Mouse (Mus musculus) neural tube, embryonic 11.5 days (tissue): ENCODE measurements around the gene Prkce. TPM values are rescaled to one million over a fixed set of nuclear protein-coding genes. Genes with fewer than 3 reads are reported as not detected.
A peak's percentile ranks its signal among the peaks of the same experiment; 100 is the strongest.

Experiments used
- ATAC-seq: fragments of 200-750 bp; cut with Nextera tagmentation; 2 replicates; pipeline ENCODE4 v1.8.0; 2017; ENCODE audit warnings: moderate number of reproducible peaks, mild to moderate bottlenecking, moderate TSS enrichment, moderate library complexity; ENCODE audit not compliant: insufficient read depth, low FRiP score, low TSS enrichment
- DNase-seq: peaks from one replicate; pipeline ENCODE4 v3.0.0-alpha.2; 2015; ENCODE audit warnings: low spot score
- H3K27ac ChIP-seq: fragments of 300-500 bp; sonication (generic); 2 replicates; pipeline ENCODE4 v1.5.1; 2014; ENCODE audit warnings: low read depth, mild to moderate bottlenecking, low read length
- H3K27me3 ChIP-seq: fragments of 300-500 bp; sonication (generic); 2 replicates; pipeline ENCODE4 v1.6.1; 2014; ENCODE audit warnings: mild to moderate bottlenecking, low read length, mixed read lengths; ENCODE audit not compliant: control insufficient read depth, insufficient read depth
- H3K36me3 ChIP-seq: fragments of 300-500 bp; sonication (generic); 2 replicates; pipeline ENCODE4 v1.6.1; 2014; ENCODE audit warnings: mild to moderate bottlenecking, low read length, moderate library complexity, mixed read lengths; ENCODE audit not compliant: control insufficient read depth, insufficient read depth
- H3K4me1 ChIP-seq: fragments of 300-500 bp; sonication (generic); 2 replicates; pipeline ENCODE4 v1.6.1; 2014; ENCODE audit warnings: low read length, mixed read lengths; ENCODE audit not compliant: control insufficient read depth, insufficient read depth
- H3K4me2 ChIP-seq: fragments of 300-500 bp; sonication (generic); 2 replicates; pipeline ENCODE4 v1.6.1; 2014; ENCODE audit warnings: low read depth, mild to moderate bottlenecking, moderate library complexity
- H3K4me3 ChIP-seq: fragments of 300-500 bp; sonication (generic); 2 replicates; pipeline ENCODE4 v1.5.1; 2014; ENCODE audit warnings: low read depth, low read length
- H3K9ac ChIP-seq: fragments of 300-500 bp; sonication (generic); 2 replicates; pipeline ENCODE4 v1.6.1; 2014; ENCODE audit warnings: mild to moderate bottlenecking, low read length
- H3K9me3 ChIP-seq: fragments of 300-500 bp; sonication (generic); 2 replicates; pipeline ENCODE4 v1.6.1; 2016; ENCODE audit warnings: low read length; ENCODE audit not compliant: control insufficient read depth
- WGBS: fragments of 180-500 bp; shearing (Covaris S2); extraction: QIAGEN DNeasy Blood & Tissue Kit; methylation state at CpG from one replicate; pipeline ENCODE4 v1.1.7; 2014; 5-methylcytosine and 5-hydroxymethylcytosine counted together
- polyA plus RNA-seq: library from polyadenylated mRNA; unstranded; fragments of >200 nt; fragmentation: Nextera tagmentation; extraction: Ambion mirVana; gene quantifications from 2 replicates; pipeline ENCODE4 v1.2.1, GENCODE M21; 2014

The Prkce gene
- polyA plus RNA-seq, 1 experiment from 2014 or later: 13.3 TPM

DNA sequence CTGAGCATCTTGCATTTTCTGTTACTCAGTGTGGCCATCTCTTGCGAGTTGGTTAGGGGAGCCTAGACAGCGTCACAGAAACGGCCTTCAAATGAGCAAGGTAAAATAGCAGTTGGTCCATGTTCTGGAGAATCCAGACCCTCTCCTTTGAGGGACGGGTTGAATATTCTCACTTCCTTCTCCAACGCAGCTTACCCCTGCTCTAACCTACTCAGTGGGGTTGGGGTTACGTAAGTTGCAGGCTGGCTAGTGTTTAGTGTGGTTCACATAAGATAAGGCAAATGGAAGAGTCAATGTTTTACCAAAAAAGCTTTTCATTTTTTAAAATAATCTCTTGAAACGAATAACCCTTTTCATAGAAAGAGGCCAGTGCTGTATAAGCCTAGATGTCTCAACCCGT is 241.9 kb downstream of the Prkce start:
- H3K9me3 ChIP-seq: no peaks in the 10 kb centered on the region
- ATAC-seq: no peak
- no peak overlapping the region for H3K27ac ChIP-seq
- no peaks in the 10 kb centered on the region for H3K36me3 ChIP-seq
- H3K27me3 ChIP-seq: no peaks in the 10 kb centered on the region
- WGBS: 91% methylated on average over 8 of the region's 8 CpGs
- peaks cover 19% of the 10 kb centered on the region for H3K4me1 ChIP-seq
- H3K9ac ChIP-seq: no peak overlapping the region
- no peak overlapping the region for H3K4me2 ChIP-seq
- H3K4me3 ChIP-seq: no peak overlapping the region
- no peak for DNase-seq

GRCm38 (mm10) chr17:86410496-86410895 is 242.9 kb downstream of the Prkce start:
- Histone ChIP-seq H3K27me3 (no peaks in the 10 kb centered on the region), H3K4me1 (peaks cover 22% of the 10 kb centered on the region), H3K9me3 (no peaks in the 10 kb centered on the region), H3K4me2 (no peak overlapping the region), H3K27ac (no peak overlapping the region), H3K9ac (no peak overlapping the region), H3K36me3 (no peaks in the 10 kb centered on the region), H3K4me3 (no peak overlapping the region)
- 52% methylated on average over 12 of the region's 12 CpGs for WGBS
- ATAC-seq: no peak
- peak; percentile 38 for DNase-seq

- ATAC-seq (no peak), DNase-seq (peak; percentile 25)
- WGBS: 61% methylated on average over 6 of the region's 6 CpGs
- Histone ChIP-seq H3K4me3 (no peak overlapping the region), H3K27me3 (no peaks in the 10 kb centered on the region), H3K4me1 (peaks cover 26% of the 10 kb centered on the region), H3K9ac (no peak overlapping the region), H3K27ac (no peak overlapping the region), H3K9me3 (no peaks in the 10 kb centered on the region), H3K36me3 (no peaks in the 10 kb centered on the region), H3K4me2 (no peak overlapping the region)
Measured at GRCm38 (mm10) chr17:86412141-86412540, 244.6 kb downstream of the Prkce start.

DNA sequence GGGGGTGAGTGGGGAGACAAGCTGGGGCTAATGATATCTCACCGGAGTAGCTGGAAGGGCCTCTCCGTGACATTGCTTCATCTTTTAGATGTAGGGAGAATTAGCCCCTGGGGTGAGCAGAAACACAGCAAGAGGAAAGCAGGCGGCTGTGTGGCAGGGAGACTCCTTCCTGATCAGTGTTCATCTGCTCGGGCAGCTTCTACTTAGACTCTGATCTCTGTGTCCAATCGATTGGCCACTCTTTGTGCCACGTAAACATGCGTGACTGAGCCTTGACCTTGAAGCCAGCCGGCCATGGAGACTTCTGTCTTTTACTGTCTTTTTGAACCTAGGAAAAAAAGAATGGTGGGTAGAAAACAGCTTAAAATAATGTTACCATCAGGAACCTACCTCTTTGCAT is 247.0 kb downstream of the Prkce start:
- H3K9ac ChIP-seq: no peak overlapping the region
- H3K9me3 ChIP-seq: no peaks in the 10 kb centered on the region
- H3K27me3 ChIP-seq: no peaks in the 10 kb centered on the region
- WGBS: 52% methylated on average over 8 of the region's 8 CpGs
- 0 out of 2 replicates have a peak overlapping the region, but pooled peaks have one; percentile 31 for H3K27ac ChIP-seq
- H3K36me3 ChIP-seq: no peaks in the 10 kb centered on the region
- peak; percentile 33 for DNase-seq
- no peak overlapping the region for H3K4me2 ChIP-seq
- ATAC-seq: peak; percentile 84
- H3K4me3 ChIP-seq: no peak overlapping the region
- peaks cover 26% of the 10 kb centered on the region for H3K4me1 ChIP-seq

GRCm38 (mm10) chr17:86415989-86416388 is 248.4 kb downstream of the Prkce start:
- Histone ChIP-seq H3K27me3 (no peaks in the 10 kb centered on the region), H3K4me2 (no peak overlapping the region), H3K4me3 (no peak overlapping the region), H3K27ac (no peak overlapping the region), H3K9ac (no peak overlapping the region), H3K36me3 (no peaks in the 10 kb centered on the region), H3K4me1 (peaks cover 17% of the 10 kb centered on the region; the same call in 1 of the 2 replicates), H3K9me3 (0 out of 2 replicates have a peak, but pooled peaks cover 2% of the 10 kb centered on the region)
- WGBS: 83% methylated on average over 7 of the region's 7 CpGs
- ATAC-seq (no peak), DNase-seq (no peak)

- no peaks in the 10 kb centered on the region for H3K36me3 ChIP-seq
- DNase-seq: no peak
- H3K4me2 ChIP-seq: no peak overlapping the region
- H3K27ac ChIP-seq: no peak overlapping the region
- peaks cover 12% of the 10 kb centered on the region; the same call in 1 of the 2 replicates for H3K4me1 ChIP-seq
- H3K4me3 ChIP-seq: no peak overlapping the region
- H3K9ac ChIP-seq: no peak overlapping the region
- ATAC-seq: no peak
- WGBS: 87% methylated on average over 17 of the region's 17 CpGs
- no peaks in the 10 kb centered on the region for H3K27me3 ChIP-seq
- 0 out of 2 replicates have a peak, but pooled peaks cover 2% of the 10 kb centered on the region for H3K9me3 ChIP-seq
Measured at GRCm38 (mm10) chr17:86418334-86418733, 250.7 kb downstream of the Prkce start.

GRCm38 (mm10) chr17:86419199-86419598 is 251.6 kb downstream of the Prkce start:
- DNase-seq (no peak), ATAC-seq (no peak)
- Histone ChIP-seq H3K9me3 (0 out of 2 replicates have a peak, but pooled peaks cover 2% of the 10 kb centered on the region), H3K9ac (no peak overlapping the region), H3K27ac (no peak overlapping the region), H3K27me3 (no peaks in the 10 kb centered on the region), H3K4me2 (no peak overlapping the region), H3K36me3 (no peaks in the 10 kb centered on the region), H3K4me1 (peaks cover 15% of the 10 kb centered on the region; the same call in 1 of the 2 replicates), H3K4me3 (no peak overlapping the region)
- WGBS: 94% methylated on average over 6 of the region's 6 CpGs

DNA sequence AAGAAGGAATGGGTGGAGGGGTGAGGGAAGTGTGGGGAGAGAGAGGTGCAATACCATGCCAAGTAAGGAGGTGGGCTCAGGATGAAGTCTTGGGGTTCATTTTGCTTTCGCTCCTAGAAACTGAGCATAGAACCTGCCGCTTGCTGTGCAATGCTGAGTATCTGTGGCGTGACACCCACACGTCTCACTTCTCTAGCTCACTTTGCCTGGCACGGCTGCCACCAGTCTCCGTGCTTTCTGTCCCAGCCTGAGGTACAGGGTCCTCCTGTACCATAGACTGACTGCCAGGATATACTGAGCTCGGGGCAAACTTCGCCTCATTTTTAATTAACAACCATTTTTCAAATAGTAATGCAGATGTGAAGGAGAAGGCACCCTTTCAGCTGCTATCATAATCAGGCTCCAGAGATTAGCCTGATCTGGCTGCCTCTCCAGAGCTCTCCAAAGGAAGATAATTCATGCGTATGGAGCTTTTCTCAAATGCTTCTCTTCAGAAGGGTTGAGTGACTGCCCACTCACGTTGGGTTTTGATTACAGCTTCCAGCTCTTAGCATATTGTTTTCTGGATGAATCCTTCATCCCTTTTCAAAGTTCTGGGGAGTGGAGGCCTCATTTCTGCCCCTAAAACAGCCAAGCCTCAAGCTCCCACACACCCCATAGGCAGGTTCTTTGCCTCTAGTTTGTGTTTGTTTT is 253.2 kb downstream of the Prkce start:
- H3K9ac ChIP-seq: no peak overlapping the region
- H3K27ac ChIP-seq: no peak overlapping the region
- DNase-seq (no peak), ATAC-seq (no peak)
- 91% methylated on average over 10 of the region's 10 CpGs for WGBS
- no peaks in the 10 kb centered on the region for H3K36me3 ChIP-seq
- peaks cover 11% of the 10 kb centered on the region; the same call in 1 of the 2 replicates for H3K4me1 ChIP-seq
- 0 out of 2 replicates have a peak, but pooled peaks cover 2% of the 10 kb centered on the region for H3K9me3 ChIP-seq
- H3K4me2 ChIP-seq: no peak overlapping the region
- H3K27me3 ChIP-seq: no peaks in the 10 kb centered on the region
- H3K4me3 ChIP-seq: no peak overlapping the region

DNA sequence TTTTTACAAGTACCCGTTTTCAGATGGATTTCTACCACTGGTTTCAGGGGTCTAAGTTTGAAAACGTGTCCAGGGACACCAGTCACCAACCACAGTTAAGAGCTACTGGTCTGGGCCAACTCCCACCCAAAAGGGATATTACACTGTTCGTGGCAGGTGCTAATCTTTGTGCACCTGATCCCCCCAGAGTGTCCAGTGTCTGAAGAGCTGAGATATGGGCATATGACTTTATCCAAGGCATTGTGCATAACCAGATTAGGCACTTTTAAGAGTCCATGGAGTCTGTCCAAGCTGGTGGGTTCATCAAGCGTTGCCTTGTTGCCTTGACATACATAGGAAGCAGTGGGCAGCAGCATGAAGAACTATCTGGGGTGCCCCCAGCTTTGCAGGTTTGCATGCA is 254.4 kb downstream of the Prkce start:
- 86% methylated on average over 4 of the region's 4 CpGs for WGBS
- no peak overlapping the region for H3K4me3 ChIP-seq
- H3K27ac ChIP-seq: no peak overlapping the region
- no peak overlapping the region for H3K4me2 ChIP-seq
- ATAC-seq: no peak
- H3K27me3 ChIP-seq: no peaks in the 10 kb centered on the region
- H3K4me1 ChIP-seq: peaks cover 7% of the 10 kb centered on the region; the same call in 1 of the 2 replicates
- DNase-seq: no peak
- H3K36me3 ChIP-seq: no peaks in the 10 kb centered on the region
- no peak overlapping the region for H3K9ac ChIP-seq
- 0 out of 2 replicates have a peak, but pooled peaks cover 2% of the 10 kb centered on the region for H3K9me3 ChIP-seq
